Mouse (Mus musculus) left cerebral cortex, adult 18-20 months (tissue): ENCODE measurements around the gene Hrk. TPM values are rescaled to one million over a fixed set of nuclear protein-coding genes. Genes with fewer than 3 reads are reported as not detected.

Experiments
- DNase-seq, 2 experiments: peaks; one replicate each; pipeline ENCODE4 v3.0.0; 2021 to 2022; ENCODE audit warnings: low spot score in 2 of 2, mixed read lengths in 1 of 2
- long read RNA-seq, 2 experiments: library from polyadenylated mRNA; stranded (forward); transcript quantifications; one replicate each; pipeline ENCODE4 v2.0.0; 2021
- total RNA-seq, 2 experiments: library from RNA; stranded (reverse); gene quantifications; 2 replicates each; pipeline ENCODE4 v1.2.3; 2021

Hrk gene
- total RNA-seq = 10 to 100 TPM; 27.4 to 27.9 TPM
- long read RNA-seq, experiment 1, full-length matches to known transcripts = 20 of 28 reads
- long read RNA-seq, experiment 1, partial matches to known transcripts = 0 of 28 reads
- long read RNA-seq, experiment 1, other reads (novel, unspliced or antisense) = 8 of 28 reads
- long read RNA-seq, experiment 2, full-length matches to known transcripts = 7 of 16 reads
- long read RNA-seq, experiment 2, partial matches to known transcripts = 0 of 16 reads
- long read RNA-seq, experiment 2, other reads (novel, unspliced or antisense) = 9 of 16 reads

GRCm38 (mm10) chr5:118164581-118164980, at the start of gene Hrk:
Hrk (plus strand) TSS chr5:118164648.
- DNase-seq = no peak

- DNase-seq = no peak
These were observed 46.1 kb upstream of the Hrk start for GRCm38 (mm10) chr5:118118351-118118750.

GRCm38 (mm10) chr5:118118922-118119321, 45.5 kb upstream of the Hrk start:
- no peak for DNase-seq

- DNase-seq = no peak
These were observed 43.8 kb upstream of the Hrk start for GRCm38 (mm10) chr5:118120670-118121069.

- no peak for DNase-seq
These were observed 42.5 kb upstream of the Hrk start for GRCm38 (mm10) chr5:118121928-118122327.

- no peak for DNase-seq
These were observed 41.4 kb upstream of the Hrk start for GRCm38 (mm10) chr5:118123096-118123495.

GRCm38 (mm10) chr5:118126671-118127070, 37.8 kb upstream of the Hrk start:
- DNase-seq = no peak

GRCm38 (mm10) chr5:118128208-118128607, 36.2 kb upstream of the Hrk start:
- DNase-seq = no peak

- DNase-seq = no peak
These were observed 35.8 kb upstream of the Hrk start for GRCm38 (mm10) chr5:118128651-118129050.

GRCm38 (mm10) chr5:118136391-118136790, 28.1 kb upstream of the Hrk start:
- DNase-seq = no peak

GRCm38 (mm10) chr5:118139630-118140029, 24.8 kb upstream of the Hrk start:
- no peak for DNase-seq

GRCm38 (mm10) chr5:118142471-118142870, 22.0 kb upstream of the Hrk start:
- DNase-seq = no peak

GRCm38 (mm10) chr5:118143211-118144026, 21.0 kb upstream of the Hrk start:
- DNase-seq = no peak

- DNase-seq = no peak
These were observed 20.1 kb upstream of the Hrk start for GRCm38 (mm10) chr5:118144327-118144726.

- DNase-seq = no peak
These were observed 19.7 kb upstream of the Hrk start for GRCm38 (mm10) chr5:118144770-118145169.

- DNase-seq = no peak
These were observed 19.0 kb upstream of the Hrk start for GRCm38 (mm10) chr5:118145458-118145857.

GRCm38 (mm10) chr5:118145999-118146679, 18.3 kb upstream of the Hrk start:
- no peak for DNase-seq

GRCm38 (mm10) chr5:118147264-118147663, 17.2 kb upstream of the Hrk start:
- no peak for DNase-seq

GRCm38 (mm10) chr5:118149711-118150110, 14.7 kb upstream of the Hrk start:
- DNase-seq = no peak

- DNase-seq = peak; percentile 85
These were observed 9.4 kb upstream of the Hrk start, which contains the start of gene Fbxw8 for GRCm38 (mm10) chr5:118154839-118155564. Fbxw8 (minus strand) TSS chr5:118155464.

- DNase-seq = no peak
These were observed 8.9 kb upstream of the Hrk start for GRCm38 (mm10) chr5:118155565-118155947.
